Mouse (Mus musculus) 3134 (cell line): Measurements from ENCODE around the gene St6galnac3.

Experiments used
- DNase-seq: peaks from one replicate; pipeline ENCODE4 v3.0.0-alpha.2; 2011; ENCODE audit warnings: low spot score; ENCODE audit not compliant: insufficient read length; ENCODE audit errors: extremely low read depth

The St6galnac3 gene

DNA sequence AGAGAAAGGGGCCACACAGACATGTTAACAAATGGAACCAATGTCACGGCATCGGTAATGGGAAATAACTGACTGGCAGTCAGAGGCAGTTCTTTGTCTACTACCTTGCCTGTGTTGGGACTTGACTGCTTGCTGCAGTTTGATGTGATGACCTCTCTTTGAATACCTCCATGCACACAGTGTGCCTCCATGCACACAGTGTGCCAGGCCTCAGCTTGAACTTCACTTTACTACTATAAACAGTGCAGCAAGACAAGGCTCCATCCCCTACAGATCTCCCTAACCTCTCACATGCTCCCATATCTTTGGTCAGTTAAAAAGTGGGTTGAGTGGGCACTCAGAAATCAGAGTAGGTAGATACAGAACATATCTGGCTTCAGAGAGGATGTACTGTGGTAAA lies 341.3 kb downstream of the St6galnac3 start:
- DNase-seq: no peak

DNA sequence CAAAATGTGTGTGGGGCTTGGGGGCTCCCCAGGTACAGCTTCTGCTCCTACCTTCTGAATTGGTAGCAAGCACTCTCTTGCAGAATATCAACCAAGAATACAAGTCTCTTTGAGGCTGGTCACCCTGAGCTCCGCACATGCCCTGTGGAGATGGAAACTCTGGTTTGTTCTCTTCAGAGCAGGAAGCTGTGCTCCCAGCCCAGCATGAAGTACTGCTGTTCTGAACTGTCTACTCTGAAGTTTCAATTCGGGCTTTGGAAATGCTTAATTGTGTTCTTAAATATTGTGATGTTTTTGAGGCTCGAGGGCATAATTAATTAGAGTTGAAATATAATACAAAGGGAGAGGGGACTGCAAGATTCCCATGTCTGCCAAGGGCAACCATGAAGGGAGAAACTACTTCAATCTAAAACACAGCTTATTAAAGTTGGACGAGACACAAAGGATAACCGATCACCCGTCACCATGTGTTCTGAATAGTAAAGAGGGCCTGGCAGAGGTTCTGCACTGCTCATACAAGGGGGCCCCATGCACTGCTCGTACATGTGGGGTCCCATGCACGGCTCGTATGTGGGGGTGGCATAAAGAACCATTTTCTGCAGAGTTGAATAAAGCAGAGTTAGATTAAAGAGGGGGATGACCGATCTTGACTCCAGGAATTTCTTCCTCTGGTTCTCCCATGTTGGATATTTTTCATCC lies 359.8 kb downstream of the St6galnac3 start:
- no peak for DNase-seq

DNA sequence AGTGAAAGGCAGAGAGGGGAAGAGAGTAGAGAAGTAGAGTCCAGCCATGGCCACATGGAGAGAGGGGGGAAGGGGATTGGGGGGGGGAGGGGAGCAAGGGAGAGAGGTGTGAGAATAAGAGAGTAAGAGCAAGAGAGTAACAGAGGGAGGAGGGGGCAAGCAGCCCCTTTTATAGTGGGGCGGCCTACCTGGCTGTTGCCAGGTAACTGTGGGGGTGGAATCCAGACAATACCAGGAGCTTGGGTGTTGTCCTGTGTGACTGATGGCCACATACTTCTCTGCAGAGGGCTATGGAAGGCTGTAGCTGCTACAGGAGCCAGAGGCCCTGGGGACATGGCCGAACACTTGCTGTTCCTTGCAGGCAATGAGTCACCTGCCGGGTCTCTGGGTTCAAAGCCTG lies 360.6 kb downstream of the St6galnac3 start:
- no peak for DNase-seq

DNA sequence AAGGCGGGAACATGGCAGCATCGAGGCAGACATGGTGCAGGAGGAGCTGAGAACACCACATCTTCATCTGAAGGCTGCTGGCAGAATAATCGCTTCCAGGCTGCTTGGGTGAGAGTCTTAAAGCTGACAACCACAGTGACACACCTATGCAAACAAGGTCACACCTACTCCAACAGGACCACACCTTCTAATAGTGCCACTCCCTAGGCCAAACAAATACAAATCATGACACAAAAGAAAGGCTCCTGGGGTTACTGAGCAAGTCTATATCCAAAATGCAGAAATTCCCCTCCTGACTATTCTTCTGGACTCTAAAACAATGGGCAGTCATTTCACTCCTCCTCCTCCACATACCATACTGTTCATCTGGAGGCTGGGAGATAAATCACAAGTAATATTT lies 365.0 kb downstream of the St6galnac3 start:
- no peak for DNase-seq

DNA sequence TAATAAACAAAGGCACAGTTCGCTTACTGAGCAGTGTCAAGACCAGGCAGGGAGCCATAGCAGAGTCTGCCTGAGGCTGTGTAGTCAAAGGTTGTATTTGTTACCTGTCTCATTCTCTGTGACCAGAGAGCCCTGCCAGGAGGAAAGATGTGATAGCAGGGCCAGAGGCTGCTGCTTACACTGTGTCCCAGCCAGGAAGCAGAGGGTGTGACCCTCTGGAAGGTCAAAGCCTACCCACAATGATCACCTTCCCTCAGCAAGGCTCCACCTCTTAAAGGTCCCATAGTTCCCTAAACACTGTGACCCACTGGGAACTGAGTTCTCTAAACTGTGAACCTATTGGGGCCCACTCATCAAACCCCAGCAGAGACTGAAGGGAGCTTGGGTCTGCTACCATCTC lies 368.9 kb downstream of the St6galnac3 start:
- no peak for DNase-seq

DNA sequence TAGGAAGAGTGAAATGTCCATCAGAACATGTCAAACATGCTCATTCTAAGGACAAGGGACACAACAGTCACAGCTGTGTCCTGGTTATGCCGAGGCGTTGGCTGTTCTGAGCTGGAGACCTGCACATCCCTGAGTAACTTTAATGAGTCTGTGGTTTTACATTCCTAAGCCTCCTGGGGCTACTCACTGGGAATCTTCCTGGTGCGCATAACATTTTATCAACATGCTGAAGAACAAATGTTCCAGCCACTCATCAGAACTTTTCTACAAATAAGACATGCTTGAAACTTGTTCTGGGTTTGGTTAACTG lies 370.0 kb downstream of the St6galnac3 start:
- DNase-seq: no peak

DNA sequence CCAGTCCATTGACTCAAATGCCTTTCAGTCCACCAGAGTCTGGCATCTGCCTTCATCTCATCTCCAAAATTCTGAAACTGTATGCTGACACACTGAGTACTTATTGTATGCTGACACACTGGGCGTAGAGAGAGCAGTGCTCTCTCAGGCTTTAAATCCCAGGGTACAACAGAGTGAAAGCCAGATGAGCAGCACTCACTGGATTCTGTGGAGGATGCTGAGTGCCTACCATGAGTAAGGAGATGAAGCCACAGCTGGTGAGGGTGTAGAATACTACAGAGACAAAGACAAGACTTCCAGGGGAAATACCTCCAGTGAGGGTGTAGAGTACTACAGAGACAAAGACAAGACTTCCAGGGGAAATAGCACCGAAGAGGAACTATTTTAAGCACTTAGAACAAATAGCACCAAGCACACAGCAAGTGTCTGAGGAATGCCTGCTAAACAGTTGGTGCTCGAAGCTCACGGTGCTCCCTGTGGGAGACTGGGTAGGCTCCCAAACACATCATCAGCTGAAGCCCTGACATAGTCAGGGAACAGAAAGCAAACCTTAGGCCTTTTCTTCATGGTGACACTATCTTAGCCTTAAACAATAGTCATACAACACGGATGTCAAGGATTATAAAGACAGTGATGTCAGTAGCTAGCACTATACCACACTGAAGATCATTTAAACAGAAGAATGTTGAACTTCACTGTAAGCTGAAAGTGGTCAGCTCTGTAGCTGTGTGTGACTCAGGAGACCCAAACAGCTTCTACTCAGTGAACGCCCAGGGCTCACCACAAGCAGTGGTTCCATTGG lies 370.6 kb downstream of the St6galnac3 start:
- no peak for DNase-seq

DNA sequence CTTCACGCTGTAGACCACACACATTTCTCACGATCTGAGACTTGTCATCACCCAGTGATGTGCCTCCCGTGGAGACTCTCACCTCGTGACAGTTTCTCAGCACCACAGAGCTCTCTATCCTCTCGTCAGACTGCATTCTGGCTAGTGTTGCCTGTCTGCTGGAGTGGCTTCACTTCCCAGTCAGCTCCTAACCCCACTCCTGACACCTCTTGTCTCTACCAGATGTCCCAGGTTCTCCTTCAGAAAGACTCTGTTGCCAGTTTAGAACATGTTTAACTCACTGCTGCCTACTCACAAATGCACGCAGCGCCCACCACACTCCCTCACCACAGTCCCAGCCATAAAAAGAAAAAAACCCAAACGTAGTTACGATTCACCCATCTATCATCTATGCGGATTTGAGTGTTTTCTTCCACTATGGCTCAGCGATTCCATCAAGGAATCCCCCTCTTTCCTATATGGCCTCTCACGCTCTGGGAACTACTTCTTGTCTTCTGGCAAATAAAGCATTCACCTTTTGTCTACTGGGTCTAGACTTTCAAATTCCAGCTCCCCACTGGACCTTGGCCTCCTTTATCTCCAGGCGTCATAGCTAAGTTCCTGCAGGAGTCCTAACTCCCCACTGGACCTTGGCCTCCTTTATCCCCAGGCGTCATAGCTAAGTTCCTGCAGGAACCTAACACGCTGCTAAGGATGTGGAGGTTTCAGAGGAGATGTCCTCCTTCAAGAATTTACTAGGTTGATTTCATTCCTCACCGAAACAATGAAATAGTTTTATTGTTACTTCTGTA lies 371.5 kb downstream of the St6galnac3 start:
- no peak for DNase-seq

DNA sequence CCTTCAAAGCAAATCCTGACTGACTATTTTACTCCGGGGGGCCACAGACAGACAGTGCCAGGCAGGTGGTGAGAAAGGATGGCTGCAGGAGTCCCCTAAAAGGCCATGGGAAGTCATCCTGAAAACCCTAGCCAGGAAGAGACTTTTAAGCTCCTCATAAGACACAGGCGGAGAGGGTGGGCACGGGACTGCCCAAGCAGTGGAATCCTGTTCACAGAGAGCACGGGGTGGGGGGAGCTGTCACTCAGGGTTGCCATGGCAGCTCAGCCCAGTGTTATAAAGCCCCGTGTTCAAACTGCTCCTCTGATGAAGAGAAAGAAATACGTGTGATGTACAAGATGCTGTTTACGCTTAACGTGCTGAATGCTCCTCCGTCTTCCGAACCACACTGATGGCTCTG lies 375.0 kb downstream of the St6galnac3 start:
- DNase-seq: no peak

DNA sequence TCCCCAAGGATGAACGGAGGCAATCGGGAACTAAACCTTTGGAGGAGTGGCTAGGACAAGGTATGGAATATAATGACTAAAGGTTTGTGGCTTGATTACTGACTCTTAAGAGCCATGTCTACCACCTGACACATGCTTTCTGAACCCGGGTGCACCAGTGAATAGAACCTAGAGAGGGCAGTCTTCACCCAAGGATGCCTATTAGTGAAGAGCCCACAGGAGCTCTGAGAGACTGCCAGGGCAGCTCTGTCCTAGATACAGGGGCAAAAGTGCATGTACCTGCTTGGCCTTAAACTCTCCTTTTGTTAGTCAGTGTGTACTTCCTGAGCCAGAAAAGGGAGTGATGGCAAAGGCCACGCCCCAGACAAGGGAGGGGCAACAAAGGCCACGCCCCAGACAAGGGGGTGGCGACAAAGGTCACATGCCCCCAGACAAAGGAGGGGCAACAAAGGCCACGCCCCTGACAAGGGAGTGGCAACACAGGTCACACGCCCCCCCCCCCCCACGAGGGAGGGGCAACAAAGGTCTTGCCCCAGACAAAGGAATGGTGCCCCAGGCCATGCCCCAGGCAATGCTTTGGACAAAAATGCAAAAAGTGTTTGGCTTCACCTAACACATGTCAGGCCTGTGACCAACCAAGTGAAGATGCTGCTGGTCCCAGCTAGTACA lies 376.0 kb downstream of the St6galnac3 start:
- DNase-seq: no peak

DNA sequence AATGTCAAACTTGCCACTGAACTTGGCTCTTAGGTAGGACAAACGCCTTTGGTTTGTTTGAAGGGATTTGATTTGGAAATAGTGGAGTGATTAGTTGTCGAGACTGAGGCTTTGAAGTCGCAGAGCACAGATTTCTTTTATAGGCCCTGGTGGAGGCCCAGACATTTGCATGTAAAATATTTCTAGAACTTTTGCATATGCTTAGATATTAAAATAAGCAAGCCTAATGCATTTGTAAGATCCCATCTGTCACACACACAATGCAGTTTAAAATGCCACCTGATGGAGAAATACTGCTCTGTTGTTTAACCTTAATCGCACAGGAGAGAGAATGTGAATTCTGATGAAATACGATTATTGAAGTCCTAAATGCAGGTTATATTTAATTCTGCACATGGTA lies 380.0 kb downstream of the St6galnac3 start:
- DNase-seq: no peak

DNA sequence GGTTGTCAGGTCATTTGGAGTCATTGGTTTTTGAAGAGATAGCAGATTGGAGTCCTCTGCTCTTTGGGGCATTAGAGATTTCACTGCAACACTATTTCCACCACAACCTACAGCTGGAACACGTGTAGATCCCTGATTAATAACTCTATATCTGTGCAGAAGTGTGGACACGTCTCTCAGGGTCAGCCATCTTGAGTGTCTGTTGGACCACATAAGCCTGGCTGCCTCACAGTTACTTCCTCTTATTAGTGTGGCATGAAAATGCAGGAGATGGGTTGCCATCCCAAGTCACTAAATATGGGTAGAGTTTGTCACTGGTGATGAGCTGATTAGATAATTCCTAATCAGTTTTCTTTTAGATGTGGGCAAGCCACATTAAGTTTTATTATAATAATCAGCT lies 385.0 kb downstream of the St6galnac3 start:
- DNase-seq: no peak

DNA sequence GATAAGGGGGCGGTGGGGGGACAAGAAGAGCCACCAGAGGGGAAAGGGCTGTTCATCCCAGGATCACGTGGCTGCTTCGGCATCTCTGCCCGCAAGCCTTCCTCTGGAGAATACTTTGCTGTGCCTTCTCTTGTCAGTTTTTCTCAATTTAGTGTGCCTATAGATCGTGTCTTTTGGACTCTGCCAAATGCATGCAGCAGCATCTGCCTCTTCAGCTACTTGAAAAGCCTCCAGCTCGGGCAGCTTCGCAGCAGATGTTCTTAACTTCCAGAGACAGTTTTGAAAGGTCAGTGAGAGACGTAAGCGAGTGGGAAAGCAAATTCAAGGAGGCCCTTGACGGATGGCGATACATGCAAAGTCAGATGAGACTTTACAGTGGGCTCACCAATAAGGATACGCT lies 385.9 kb downstream of the St6galnac3 start:
- DNase-seq: no peak

DNA sequence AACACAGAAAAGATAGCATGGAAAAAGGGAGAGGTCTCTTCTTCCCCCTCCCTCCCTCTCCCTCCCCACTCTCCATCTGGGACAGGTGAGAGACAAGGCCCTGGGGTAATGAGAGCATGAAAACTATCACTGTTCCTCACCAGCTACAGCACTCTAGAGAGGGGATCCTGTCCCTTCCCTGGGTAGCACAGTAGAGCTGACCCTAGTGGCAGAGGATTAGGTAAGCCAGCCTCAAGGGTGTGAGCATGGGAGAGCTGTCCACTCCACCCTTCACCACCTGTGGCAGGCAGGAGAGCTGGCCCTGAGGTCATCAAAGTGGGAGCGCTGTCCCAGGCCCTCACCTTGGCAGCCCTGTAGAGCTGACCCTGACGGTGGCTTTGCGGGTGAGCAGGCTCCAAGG lies 387.2 kb downstream of the St6galnac3 start:
- no peak for DNase-seq

DNA sequence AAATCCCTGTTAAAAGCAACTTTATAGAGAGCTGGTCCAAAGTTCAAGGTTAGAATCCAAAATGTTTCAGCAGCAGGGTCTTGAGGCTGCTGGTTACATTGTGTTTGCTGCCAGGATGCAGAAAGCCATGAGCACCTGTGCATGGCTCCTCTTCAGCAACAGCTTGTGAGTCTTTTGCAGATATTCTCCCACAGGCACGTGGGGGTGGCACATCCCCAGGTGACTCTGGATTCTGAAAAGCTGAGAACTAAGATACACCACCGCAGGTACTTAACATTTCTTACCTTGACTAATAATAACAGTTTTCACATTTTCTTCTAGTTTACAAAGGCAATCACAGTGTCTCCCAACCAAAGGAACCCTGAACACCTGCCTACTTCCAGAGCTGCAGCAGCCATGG lies 387.8 kb downstream of the St6galnac3 start:
- DNase-seq: no peak

DNA sequence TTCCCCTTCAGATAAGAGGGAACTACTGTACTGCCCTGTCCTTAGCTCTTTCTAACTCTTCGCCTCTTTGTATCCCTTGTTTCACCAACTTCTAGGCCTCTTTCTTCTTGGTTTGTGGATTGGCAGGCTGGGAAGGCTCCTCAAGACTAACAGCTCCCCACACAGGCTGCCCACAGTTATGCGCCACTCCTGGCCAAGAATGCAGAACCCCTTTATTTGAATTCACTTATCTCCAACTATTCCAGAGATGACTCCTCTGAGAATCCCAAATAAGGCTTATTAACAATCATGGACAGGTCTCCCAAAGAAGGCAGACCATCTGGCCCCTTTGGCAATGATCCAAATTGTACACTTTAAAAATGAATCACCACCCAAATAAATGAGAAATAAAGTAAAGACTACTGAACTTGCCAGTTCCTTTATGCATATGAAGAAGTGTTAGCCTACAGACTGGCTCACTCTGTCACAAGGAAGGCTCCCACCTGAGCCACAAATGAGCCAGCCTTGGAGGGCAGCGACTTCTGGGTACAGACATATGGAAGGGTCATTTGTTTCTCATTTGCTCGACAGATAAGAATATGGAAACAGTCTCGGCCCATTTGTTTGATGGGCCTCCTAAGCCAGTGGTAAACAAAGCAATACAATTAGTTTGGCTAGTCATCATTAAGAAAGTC lies 390.7 kb downstream of the St6galnac3 start:
- no peak for DNase-seq

DNA sequence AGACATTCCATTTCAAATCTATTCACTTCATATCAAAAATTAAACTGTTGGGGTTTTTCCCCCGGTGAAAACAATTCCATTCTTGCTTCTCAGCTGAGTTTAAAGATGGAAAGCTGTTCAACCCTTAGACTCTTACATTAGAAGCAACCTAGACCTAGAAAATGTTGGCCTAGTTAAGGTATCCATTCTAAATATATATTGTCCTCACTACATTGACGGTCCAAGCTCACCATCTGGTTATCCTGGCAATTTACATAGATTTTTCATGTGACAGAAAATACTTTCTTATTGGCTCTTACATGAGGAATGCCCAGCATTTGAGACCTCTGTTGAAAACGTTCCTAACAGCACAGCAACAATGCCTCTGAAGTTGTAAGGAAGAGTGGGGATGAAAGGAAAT lies 400.7 kb downstream of the St6galnac3 start:
- no peak for DNase-seq

DNA sequence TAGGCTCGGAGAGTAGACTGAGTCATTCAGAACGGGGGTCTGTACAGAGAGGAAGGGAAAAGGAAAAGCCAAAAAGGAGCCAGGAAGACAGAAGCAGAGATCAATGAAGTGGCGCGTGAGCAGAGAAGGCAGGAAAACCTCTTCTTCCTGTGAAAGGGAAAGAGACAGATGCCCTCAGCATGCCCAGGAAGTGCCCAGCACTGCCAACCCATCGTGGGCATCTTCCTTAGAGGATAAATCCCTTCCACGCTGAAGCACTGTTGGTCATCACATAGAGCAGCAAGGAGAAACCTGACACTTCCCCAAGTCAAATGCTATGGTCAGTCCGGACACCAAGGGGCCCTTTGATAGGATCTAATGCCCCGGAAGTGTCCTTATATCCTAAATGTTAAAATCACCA lies 401.5 kb downstream of the St6galnac3 start:
- DNase-seq: no peak

DNA sequence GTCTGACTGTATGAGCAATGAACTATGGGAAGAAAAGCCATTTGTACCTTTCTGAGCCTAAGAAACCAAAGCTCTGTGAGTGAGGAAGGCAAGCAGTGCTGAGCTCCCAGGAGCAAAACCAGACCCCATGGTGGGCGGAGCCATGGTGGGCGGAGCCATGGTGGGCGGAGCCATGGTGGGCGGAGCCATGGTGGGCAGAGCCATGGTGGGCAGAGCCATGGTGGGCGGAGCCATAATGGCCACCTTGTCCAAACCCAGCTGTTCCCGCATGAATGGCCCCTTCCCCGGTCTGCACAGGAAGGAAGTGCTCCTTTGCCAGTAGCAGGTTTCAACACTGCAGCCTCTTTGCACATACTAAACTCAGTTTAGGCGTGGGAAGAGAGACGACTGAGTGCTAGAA lies 411.4 kb downstream of the St6galnac3 start:
- no peak for DNase-seq

DNA sequence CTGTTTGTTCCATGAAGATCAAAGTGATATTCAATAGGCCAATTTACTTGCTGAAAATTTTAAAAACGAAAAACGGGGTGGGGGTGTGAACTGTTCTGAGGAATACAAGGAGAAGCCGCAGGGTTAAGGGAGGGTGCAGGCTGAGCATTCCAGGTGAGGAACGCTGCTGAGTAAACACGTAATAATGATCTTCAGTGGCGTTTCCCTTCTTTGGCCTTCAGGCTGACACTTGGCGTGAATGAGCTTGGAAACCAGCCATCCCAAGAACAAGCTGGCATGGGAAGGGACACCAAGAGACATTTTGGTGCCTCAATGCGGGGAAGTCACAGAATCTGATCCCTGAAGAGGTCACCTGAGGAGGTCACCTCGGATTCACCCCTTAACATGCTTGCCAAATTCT lies 411.8 kb downstream of the St6galnac3 start:
- no peak for DNase-seq

DNA sequence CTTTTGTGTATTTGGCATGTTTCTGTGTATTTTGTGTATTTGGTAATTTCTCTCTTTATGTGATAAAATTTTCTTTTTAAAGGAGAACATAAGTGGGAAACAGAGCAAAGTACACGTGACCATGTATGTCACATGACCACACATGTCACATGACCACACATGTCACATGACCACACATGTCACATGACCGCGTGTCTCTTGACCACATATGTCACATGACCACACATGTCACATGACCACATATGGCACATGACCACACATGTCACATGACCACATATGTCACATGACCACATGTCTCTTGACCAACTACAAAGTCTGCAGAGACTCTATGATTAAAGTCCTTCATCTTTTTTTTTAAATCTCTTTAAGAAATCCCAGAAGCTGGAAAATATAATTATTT lies 413.0 kb downstream of the St6galnac3 start:
- DNase-seq: no peak
